ENCODE assay signal across 1 mouse cellular context in genomic region chr1:55031026-55031779, GRCm38 (mm10).
TF ChIP-seq lines count a peak whose summit lies in the region.

No protein-coding gene starts in this region.

TF ChIP-seq in MEL, 35 proteins besides CTCF, POLR2A, EP300 and RAD21 (continued from another document):
- no peak for TF ChIP-seq POLR2AphosphoS2 (IDR thresholded peaks at IDR 0.05; ENCODE audit: low read length)
TF ChIP-seq in MEL: peak in this region for 4.
